Mouse (Mus musculus) forebrain, embryonic 11.5 days (tissue): ENCODE measurements around the gene Bscl2. TPM values are rescaled to one million over a fixed set of nuclear protein-coding genes. Genes with fewer than 3 reads are reported as not detected.

Experiments
- ATAC-seq: fragments of 200-750 bp; cut with Nextera tagmentation; replicated peaks from 2 replicates; pipeline ENCODE4 v1.8.0; 2017; ENCODE audit warnings: moderate TSS enrichment; ENCODE audit not compliant: low FRiP score
- DNase-seq: peaks from one replicate; pipeline ENCODE4 v3.0.0-alpha.2; 2017; ENCODE audit warnings: low spot score
- H3K27ac ChIP-seq: fragments of 300-500 bp; sonication (generic); 2 replicates; pipeline ENCODE4 v1.5.1; 2014; ENCODE audit warnings: low read depth, low read length
- H3K27me3 ChIP-seq: fragments of 300-500 bp; sonication (generic); 2 replicates; pipeline ENCODE4 v1.6.1; 2014; ENCODE audit warnings: mild to moderate bottlenecking, low read length, mixed read lengths; ENCODE audit not compliant: control insufficient read depth, insufficient read depth
- H3K36me3 ChIP-seq: fragments of 300-500 bp; sonication (generic); 2 replicates; pipeline ENCODE4 v1.6.1; 2014; ENCODE audit warnings: mild to moderate bottlenecking, low read length, moderate library complexity, mixed read lengths; ENCODE audit not compliant: control insufficient read depth, insufficient read depth
- H3K4me1 ChIP-seq: fragments of 300-500 bp; sonication (generic); replicated peaks from 2 replicates; pipeline ENCODE4 v1.6.1; 2014; ENCODE audit warnings: low read length, mixed read lengths; ENCODE audit not compliant: control insufficient read depth, insufficient read depth
- H3K4me2 ChIP-seq: fragments of 300-500 bp; sonication (generic); 2 replicates; pipeline ENCODE4 v1.6.1; 2014; ENCODE audit warnings: low read depth, mild to moderate bottlenecking, low read length, moderate library complexity, mixed read lengths; ENCODE audit not compliant: severe bottlenecking
- H3K4me3 ChIP-seq: fragments of 300-500 bp; sonication (generic); 2 replicates; pipeline ENCODE4 v1.5.1; 2014; ENCODE audit warnings: low read depth, low read length
- H3K9ac ChIP-seq: fragments of 300-500 bp; sonication (generic); 2 replicates; pipeline ENCODE4 v1.6.1; 2014; ENCODE audit warnings: low read length
- H3K9me3 ChIP-seq: fragments of 300-500 bp; sonication (generic); 2 replicates; pipeline ENCODE4 v1.6.1; 2016; ENCODE audit warnings: low read length, mixed read lengths; ENCODE audit not compliant: control insufficient read depth
- WGBS: fragments of 180-500 bp; shearing (Covaris S2); extraction: QIAGEN DNeasy Blood & Tissue Kit; methylation state at CpG from one replicate; pipeline ENCODE4 v1.1.7; 2014; 5-methylcytosine and 5-hydroxymethylcytosine counted together
- polyA plus RNA-seq: library from polyadenylated mRNA; unstranded; fragments of >200 nt; fragmentation: Nextera tagmentation; extraction: Ambion mirVana; gene quantifications from 2 replicates; pipeline ENCODE4 v1.2.1, GENCODE M21; 2014

The Bscl2 gene
- polyA plus RNA-seq, 1 experiment from 2014 or later: 56.3 TPM

DNA sequence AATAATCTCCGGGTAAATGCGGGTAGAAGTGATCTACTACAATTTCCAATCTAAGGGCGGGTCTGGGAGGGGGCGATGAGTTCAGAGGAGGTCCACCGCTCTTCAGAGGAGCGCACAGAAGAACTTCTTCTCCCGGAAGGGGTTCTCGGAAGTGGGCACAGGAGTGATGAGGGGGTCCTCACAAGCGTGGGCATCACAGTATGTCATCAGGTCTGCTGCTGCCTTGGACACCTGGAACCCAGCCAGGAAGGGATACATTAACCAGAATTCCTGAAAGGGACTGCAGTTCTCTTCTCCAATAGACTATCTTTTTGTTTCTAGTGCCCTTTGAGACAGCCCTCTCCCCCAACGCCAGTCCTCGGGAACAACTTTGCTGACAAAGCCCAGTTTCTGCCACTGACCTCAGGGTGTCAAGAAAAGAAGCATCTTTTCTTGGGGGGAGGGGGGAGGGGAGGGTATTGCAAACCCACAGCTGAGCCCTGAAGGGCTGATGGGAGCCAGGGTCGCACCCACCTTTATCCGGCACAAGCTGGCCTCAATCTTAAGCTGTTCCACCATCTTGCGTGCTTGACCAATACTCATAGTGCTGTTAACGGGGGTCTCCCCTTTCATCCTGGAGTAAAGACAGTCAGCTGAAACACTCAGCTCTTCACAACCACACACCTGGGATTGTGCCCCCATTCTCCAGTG, 919 bp downstream of the Bscl2 start:
- Histone ChIP-seq H3K4me1 (peaks cover 16% of the 10 kb centered on the region), H3K9me3 (no peaks in the 10 kb centered on the region), H3K4me2 (peak overlapping the region; percentile 91), H3K9ac (peak overlapping the region; percentile 87), H3K27me3 (no peaks in the 10 kb centered on the region), H3K4me3 (peak overlapping the region; percentile 47), H3K27ac (peak overlapping the region; percentile 95), H3K36me3 (peaks cover 8% of the 10 kb centered on the region)
- 22% methylated on average over 15 of the region's 15 CpGs for WGBS
- ATAC-seq (peak; percentile 12; the same call in 1 of the 2 replicates), DNase-seq (no peak)

DNA sequence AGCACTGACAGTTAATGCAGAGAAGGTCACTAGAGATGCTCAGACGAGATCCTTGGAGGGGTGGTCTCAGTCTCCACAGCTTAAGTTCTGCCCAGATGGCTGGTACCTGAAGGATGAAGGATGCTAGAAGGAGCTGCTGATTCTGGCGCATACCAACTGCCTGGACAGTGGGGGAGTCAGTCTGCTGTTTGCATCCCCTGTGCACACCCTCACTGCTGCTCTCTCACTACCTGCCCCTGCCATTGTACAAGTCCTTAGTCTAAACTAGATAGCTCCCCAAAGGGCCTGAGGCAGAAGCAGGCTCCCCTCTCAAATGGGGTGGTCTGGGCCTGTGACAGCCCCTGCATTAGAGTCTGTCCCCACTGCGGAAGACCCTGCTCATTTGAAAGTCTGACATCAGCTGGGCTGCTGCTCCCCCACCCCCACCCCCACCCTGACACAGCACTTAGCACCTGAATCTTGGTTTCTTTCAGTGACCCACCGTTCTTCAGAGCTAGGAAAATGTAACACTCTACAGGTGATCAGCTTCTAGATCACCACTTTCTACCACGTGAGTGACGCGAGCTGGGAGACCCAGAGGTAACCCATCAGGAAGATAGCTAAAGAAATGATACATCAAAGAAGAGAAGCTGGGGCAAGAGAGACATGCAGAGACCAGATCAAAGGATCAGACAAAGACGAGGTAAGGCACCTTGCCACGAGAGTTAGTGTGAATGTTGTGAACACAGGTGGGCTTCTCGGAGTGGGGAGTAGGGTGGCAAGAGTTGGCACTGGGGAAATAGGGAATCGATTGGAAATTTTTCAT, 2.0 kb downstream of the Bscl2 start, which contains the start of gene Gng3:
Gng3 (minus strand) TSS at position 92 of the 805 bp plus-strand sequence.
- H3K27ac ChIP-seq: peak within 1 kb of the TSS; percentile 95
- peaks cover 3% of the 10 kb centered on the region; the same call in 1 of the 2 replicates for H3K36me3 ChIP-seq
- H3K9me3 ChIP-seq: no peaks in the 10 kb centered on the region
- DNase-seq (peak; percentile 81), ATAC-seq (peak; percentile 79)
- H3K4me1 ChIP-seq: peaks cover 16% of the 10 kb centered on the region
- H3K9ac ChIP-seq: peak within 1 kb of the TSS; percentile 87
- 39% methylated on average over 11 of the region's 11 CpGs for WGBS
- H3K27me3 ChIP-seq: no peaks in the 10 kb centered on the region
- H3K4me3 ChIP-seq: peak within 1 kb of the TSS; percentile 47
- H3K4me2 ChIP-seq: peak within 1 kb of the TSS; percentile 91

DNA sequence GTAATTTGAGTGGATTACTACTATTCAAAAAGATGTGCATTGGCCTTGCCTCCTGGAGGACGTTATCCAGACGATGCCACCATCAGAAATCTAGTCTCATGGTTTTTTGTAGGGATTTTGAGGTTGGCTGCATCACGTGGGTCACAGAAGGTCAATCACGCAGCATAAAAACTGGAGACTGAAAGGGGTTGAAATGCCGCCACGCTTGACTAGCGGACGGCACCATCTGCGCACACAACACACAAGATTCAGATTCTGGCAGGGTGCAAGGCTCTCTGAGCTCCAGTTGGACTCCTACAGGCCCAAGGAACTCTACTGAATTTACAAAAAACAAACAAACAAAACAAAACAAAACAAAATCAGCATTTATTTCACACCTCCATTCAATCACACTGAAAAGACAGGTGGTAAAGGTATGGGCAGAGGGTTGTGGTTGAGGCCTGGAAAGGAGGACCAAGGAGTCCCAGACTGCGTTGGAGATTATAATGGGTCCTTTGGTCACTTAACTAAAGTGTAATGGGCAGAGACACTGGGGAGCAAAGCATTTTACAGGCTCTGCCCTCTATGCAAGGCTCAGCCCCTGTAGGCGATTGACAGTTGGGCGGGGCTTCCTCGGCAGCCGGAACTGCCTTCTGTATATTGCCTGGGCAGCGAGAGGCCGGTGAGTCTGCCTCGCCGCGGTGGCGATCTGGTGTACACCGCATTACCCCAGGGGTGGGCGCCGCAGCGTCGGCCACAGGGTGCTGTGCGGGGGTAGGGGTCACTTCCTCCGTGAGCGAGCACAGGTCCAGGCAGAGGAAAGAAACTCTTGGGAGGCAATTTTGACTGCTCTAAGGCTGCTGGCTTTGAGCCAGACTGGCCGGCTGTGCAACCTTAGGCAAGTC, 2.9 kb downstream of the Bscl2 start:
- H3K4me1 ChIP-seq: peaks cover 16% of the 10 kb centered on the region
- 19% methylated on average over 29 of the region's 29 CpGs for WGBS

DNA sequence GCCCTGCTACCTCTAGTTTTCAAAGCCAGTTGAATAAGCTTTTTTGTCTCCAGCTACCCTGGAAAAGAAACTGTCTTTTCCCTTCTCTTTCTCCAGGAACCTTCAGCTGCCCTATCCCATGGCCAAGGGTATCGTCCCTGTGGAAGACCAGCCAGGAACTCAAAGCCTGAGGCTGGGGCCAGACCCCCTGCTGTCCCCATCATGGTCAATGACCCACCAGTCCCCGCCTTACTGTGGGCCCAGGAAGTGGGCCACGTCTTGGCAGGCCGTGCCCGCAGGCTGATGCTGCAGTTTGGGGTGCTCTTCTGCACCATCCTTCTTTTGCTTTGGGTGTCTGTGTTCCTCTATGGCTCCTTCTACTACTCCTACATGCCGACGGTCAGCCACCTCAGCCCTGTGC, 3.7 kb downstream of the Bscl2 start:
- no peaks in the 10 kb centered on the region for H3K27me3 ChIP-seq
- WGBS: 94% methylated on average over 7 of the region's 7 CpGs
- peaks cover 16% of the 10 kb centered on the region for H3K4me1 ChIP-seq
- DNase-seq (no peak), ATAC-seq (no peak)
- H3K9me3 ChIP-seq: no peaks in the 10 kb centered on the region
- H3K9ac ChIP-seq: no peak overlapping the region
- H3K4me2 ChIP-seq: peak overlapping the region; percentile 91; the same call in 1 of the 2 replicates
- no peak overlapping the region for H3K4me3 ChIP-seq
- peaks cover 3% of the 10 kb centered on the region; the same call in 1 of the 2 replicates for H3K36me3 ChIP-seq
- H3K27ac ChIP-seq: no peak overlapping the region

More for the DNA sequence above, 2.9 kb downstream of the Bscl2 start:
- ATAC-seq (peak; percentile 31; the same call in 1 of the 2 replicates), DNase-seq (peak; percentile 79)
- H3K4me3 ChIP-seq: peak overlapping the region; percentile 47
- H3K27me3 ChIP-seq: no peaks in the 10 kb centered on the region
- H3K4me2 ChIP-seq: peak overlapping the region; percentile 91
- no peaks in the 10 kb centered on the region for H3K9me3 ChIP-seq
- H3K27ac ChIP-seq: peak overlapping the region; percentile 10; the same call in 1 of the 2 replicates
- no peaks in the 10 kb centered on the region for H3K36me3 ChIP-seq
- H3K9ac ChIP-seq: peak overlapping the region; percentile 48

DNA sequence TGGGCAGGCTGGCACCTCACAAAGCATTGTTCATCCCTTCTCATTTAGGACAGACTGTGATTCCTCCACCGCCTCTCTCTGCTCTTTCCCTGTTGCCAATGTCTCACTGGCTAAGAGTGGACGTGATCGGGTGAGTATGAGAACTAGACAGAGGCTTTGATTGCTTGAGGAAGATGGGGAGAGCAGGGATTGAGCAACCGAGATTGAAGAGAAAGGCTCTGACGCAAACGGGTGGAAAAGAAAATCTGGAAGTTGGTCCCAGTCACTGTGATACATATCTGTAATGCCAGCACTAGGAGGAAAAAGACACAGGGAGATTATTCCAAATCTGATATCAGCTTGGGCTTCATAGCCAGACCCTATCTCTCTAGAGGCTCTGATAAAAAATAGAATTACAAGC, 5.7 kb downstream of the Bscl2 start:
- Histone ChIP-seq H3K4me1 (peaks cover 16% of the 10 kb centered on the region), H3K36me3 (peaks cover 3% of the 10 kb centered on the region; the same call in 1 of the 2 replicates), H3K27me3 (no peaks in the 10 kb centered on the region), H3K4me2 (no peak overlapping the region), H3K9me3 (no peaks in the 10 kb centered on the region), H3K27ac (no peak overlapping the region), H3K4me3 (no peak overlapping the region), H3K9ac (no peak overlapping the region)
- 88% methylated on average over 6 of the region's 6 CpGs for WGBS
- no peak for DNase-seq
- no peak for ATAC-seq

DNA sequence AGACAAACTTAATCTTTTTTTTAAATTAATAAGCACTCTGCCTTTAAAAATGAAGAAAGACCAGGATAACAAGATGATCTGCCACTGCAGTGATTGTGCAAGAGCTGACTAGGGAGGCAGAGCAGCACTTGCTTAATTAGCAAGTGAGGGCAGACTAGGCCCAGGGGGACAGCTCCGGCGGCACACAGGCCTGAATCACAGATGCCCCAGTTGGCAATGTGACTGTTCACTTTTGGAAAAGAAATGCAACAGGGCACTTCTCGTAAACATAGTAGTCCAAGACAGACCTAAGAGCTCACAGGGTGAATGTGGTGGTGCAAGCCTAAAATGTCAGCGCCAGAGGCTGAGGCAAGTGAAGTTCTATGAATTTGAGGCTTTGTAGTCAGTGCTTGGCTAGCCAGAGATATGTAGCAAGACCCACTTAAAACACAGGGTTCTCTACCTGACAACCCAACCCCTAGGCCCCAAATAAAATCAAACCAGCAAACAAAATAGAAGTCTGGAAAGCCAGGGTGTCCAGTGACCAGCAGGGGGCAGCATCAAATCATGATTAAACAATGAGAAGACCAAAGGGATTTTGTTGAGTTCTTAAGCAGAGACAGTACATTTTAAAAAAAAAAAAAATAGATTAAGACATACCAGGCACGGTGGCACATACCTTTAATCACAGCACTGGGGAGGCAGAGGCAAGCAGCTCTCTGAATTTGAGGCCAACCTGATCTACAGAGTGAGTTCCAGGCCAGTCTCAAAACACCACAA, 7.3 kb downstream of the Bscl2 start:
- H3K9ac ChIP-seq: no peak overlapping the region
- 63% methylated on average over 5 of the region's 5 CpGs for WGBS
- H3K36me3 ChIP-seq: peaks cover 3% of the 10 kb centered on the region; the same call in 1 of the 2 replicates
- no peak overlapping the region for H3K4me2 ChIP-seq
- no peak overlapping the region for H3K4me3 ChIP-seq
- H3K4me1 ChIP-seq: peaks cover 7% of the 10 kb centered on the region; the same call in 1 of the 2 replicates
- H3K27ac ChIP-seq: no peak overlapping the region
- no peaks in the 10 kb centered on the region for H3K9me3 ChIP-seq
- H3K27me3 ChIP-seq: no peaks in the 10 kb centered on the region
- ATAC-seq (no peak), DNase-seq (peak; percentile 83)

DNA sequence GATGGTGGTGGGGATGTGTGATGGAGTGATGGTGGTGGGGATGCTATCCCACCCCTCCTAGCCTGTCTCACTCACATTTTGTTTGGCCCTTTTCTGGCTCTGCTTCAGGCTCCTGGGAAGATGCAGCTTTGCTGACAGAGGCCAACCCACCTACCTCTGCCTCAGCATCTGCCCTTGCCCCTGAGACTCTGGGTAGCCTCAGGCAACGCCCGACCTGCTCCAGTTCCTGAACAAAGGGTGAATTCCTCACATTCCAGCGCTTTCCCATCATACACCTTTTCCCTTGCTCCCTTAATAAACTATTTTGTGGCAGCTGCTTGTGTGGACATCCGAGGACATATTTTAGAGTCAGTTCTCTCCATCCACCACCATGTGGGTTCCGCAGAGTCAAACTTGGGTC, 11.1 kb downstream of the Bscl2 start:
- DNase-seq: no peak
- no peak overlapping the region for H3K27ac ChIP-seq
- no peaks in the 10 kb centered on the region for H3K9me3 ChIP-seq
- H3K4me1 ChIP-seq: no peaks in the 10 kb centered on the region
- no peak overlapping the region for H3K4me2 ChIP-seq
- peaks cover 3% of the 10 kb centered on the region; the same call in 1 of the 2 replicates for H3K36me3 ChIP-seq
- H3K9ac ChIP-seq: no peak overlapping the region
- no peaks in the 10 kb centered on the region for H3K27me3 ChIP-seq
- WGBS: 70% methylated on average over 5 of the region's 5 CpGs
- no peak overlapping the region for H3K4me3 ChIP-seq
- no peak for ATAC-seq
